Mouse (Mus musculus): ENCODE results near the gene Nkg7. TPM values are rescaled to one million over a fixed set of nuclear protein-coding genes. Genes with fewer than 3 reads are reported as not detected.
A peak's percentile ranks its signal among the peaks of the same experiment; 100 is the strongest.

The Nkg7 gene
- polyA plus RNA-seq, 1 experiment from 2014 or later: not detected

DNA sequence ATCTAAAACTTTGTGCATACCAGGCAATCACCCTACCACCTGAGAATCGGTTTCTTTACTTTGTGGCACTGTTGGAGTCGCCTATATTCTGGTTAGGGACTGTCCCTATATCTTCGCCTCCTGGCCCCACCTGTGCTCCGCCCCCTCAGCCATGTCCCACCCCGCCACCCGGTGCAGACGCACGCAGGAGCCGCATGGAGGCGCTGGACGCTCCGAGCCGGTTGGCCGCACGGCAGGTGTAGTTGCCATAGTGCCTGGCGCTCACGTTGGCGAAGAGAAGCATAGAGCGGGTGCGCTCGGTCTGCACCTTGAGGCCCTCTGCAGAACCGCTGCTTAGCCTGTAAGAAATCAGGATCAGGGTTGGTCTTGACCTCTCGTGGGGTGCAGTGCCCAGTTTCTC lies 38.8 kb downstream of the Nkg7 start:
- H3K4me2 ChIP-seq (ENCODE audit: low read length): no peak overlapping the region
- H3K4me1 ChIP-seq (ENCODE audit: control insufficient read depth, insufficient read depth, low read length): no peaks in the 10 kb centered on the region
- H3K9ac ChIP-seq (replicated peaks; ENCODE audit: low read length): no peak overlapping the region
- H3K36me3 ChIP-seq (ENCODE audit: control insufficient read depth, insufficient read depth, low read length): peaks cover 42% of the 10 kb centered on the region
- no peak for ATAC-seq (ENCODE audit: low FRiP score, low TSS enrichment)
- H3K27me3 ChIP-seq (ENCODE audit: control insufficient read depth, insufficient read depth, low read length): peaks cover 11% of the 10 kb centered on the region
- no peak overlapping the region for H3K27ac ChIP-seq (replicated peaks; ENCODE audit: low read depth, low read length)
- DNase-seq: no peak
- no peak overlapping the region for H3K4me3 ChIP-seq (replicated peaks; ENCODE audit: low read depth, low read length)
- WGBS: 19% methylated on average over 23 of the region's 23 CpGs
- no peaks in the 10 kb centered on the region for H3K9me3 ChIP-seq (ENCODE audit: control insufficient read depth, low read length)

DNA sequence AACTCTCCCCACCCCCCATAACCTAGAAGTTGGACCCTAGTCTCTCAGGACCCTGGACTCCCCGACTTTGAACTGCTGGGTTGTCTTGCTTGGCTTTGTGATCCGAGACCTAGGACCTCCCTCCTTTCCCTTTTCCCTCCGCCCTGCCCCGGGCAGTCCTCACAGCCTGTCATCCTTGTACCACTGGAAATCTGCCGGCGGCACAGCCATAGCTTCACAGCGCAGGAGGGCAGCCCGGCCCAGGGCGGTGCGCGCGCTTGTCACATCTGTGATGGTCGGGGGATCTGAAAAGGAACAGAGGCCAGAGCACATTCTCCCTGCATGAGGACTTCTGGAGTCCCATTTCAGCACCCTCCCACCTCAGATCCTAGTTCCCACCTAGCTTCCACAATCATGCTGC lies 39.5 kb downstream of the Nkg7 start:
- Histone ChIP-seq H3K4me1 (ENCODE audit: control insufficient read depth, insufficient read depth, low read length) (no peaks in the 10 kb centered on the region), H3K9me3 (ENCODE audit: control insufficient read depth, low read length) (no peaks in the 10 kb centered on the region), H3K4me2 (ENCODE audit: low read length) (no peak overlapping the region), H3K9ac (replicated peaks; ENCODE audit: low read length) (0 out of 2 replicates have a peak overlapping the region, but pooled peaks have one; percentile 2), H3K27ac (replicated peaks; ENCODE audit: low read depth, low read length) (no peak overlapping the region), H3K27me3 (ENCODE audit: control insufficient read depth, insufficient read depth, low read length) (peaks cover 11% of the 10 kb centered on the region), H3K36me3 (ENCODE audit: control insufficient read depth, insufficient read depth, low read length) (peaks cover 42% of the 10 kb centered on the region), H3K4me3 (replicated peaks; ENCODE audit: low read depth, low read length) (no peak overlapping the region)
- ATAC-seq (ENCODE audit: low FRiP score, low TSS enrichment) (peak; percentile 21; the same call in 1 of the 2 replicates), DNase-seq (peak; percentile 25)
- WGBS: 13% methylated on average over 13 of the region's 13 CpGs

GRCm38 (mm10) chr7:43481191-43481590 lies 44.3 kb downstream of the Nkg7 start:
- H3K9ac ChIP-seq (replicated peaks; ENCODE audit: low read length): no peak overlapping the region
- ATAC-seq (ENCODE audit: low FRiP score, low TSS enrichment): no peak
- peaks cover 3% of the 10 kb centered on the region; the same call in 1 of the 2 replicates for H3K4me1 ChIP-seq (ENCODE audit: control insufficient read depth, insufficient read depth, low read length)
- H3K27ac ChIP-seq (replicated peaks; ENCODE audit: low read depth, low read length): no peak overlapping the region
- H3K4me2 ChIP-seq (ENCODE audit: low read length): no peak overlapping the region
- H3K27me3 ChIP-seq (ENCODE audit: control insufficient read depth, insufficient read depth, low read length): peaks cover 11% of the 10 kb centered on the region
- H3K9me3 ChIP-seq (ENCODE audit: control insufficient read depth, low read length): no peaks in the 10 kb centered on the region
- 72% methylated on average over 3 of the region's 3 CpGs for WGBS
- peaks cover 22% of the 10 kb centered on the region; the same call in 1 of the 2 replicates for H3K36me3 ChIP-seq (ENCODE audit: control insufficient read depth, insufficient read depth, low read length)
- no peak overlapping the region for H3K4me3 ChIP-seq (replicated peaks; ENCODE audit: low read depth, low read length)
- no peak for DNase-seq

- H3K27ac ChIP-seq (replicated peaks; ENCODE audit: low read depth, low read length): no peak overlapping the region
- H3K4me2 ChIP-seq (ENCODE audit: low read length): no peak overlapping the region
- no peak overlapping the region for H3K9ac ChIP-seq (replicated peaks; ENCODE audit: low read length)
- no peaks in the 10 kb centered on the region for H3K9me3 ChIP-seq (ENCODE audit: control insufficient read depth, low read length)
- peaks cover 10% of the 10 kb centered on the region for H3K27me3 ChIP-seq (ENCODE audit: control insufficient read depth, insufficient read depth, low read length)
- peak; percentile 46 for ATAC-seq (ENCODE audit: low FRiP score, low TSS enrichment)
- peaks cover 14% of the 10 kb centered on the region; the same call in 1 of the 2 replicates for H3K36me3 ChIP-seq (ENCODE audit: control insufficient read depth, insufficient read depth, low read length)
- peaks cover 3% of the 10 kb centered on the region; the same call in 1 of the 2 replicates for H3K4me1 ChIP-seq (ENCODE audit: control insufficient read depth, insufficient read depth, low read length)
- WGBS: 67% methylated on average over 8 of the region's 8 CpGs
- H3K4me3 ChIP-seq (replicated peaks; ENCODE audit: low read depth, low read length): no peak overlapping the region
- peak; percentile 57 for DNase-seq
These were observed 45.3 kb downstream of the Nkg7 start for GRCm38 (mm10) chr7:43482090-43482716.

GRCm38 (mm10) chr7:43483236-43483635 lies 46.4 kb downstream of the Nkg7 start:
- Histone ChIP-seq H3K9ac (replicated peaks; ENCODE audit: low read length) (no peak overlapping the region), H3K4me2 (ENCODE audit: low read length) (no peak overlapping the region), H3K4me3 (replicated peaks; ENCODE audit: low read depth, low read length) (no peak overlapping the region), H3K36me3 (ENCODE audit: control insufficient read depth, insufficient read depth, low read length) (0 out of 2 replicates have a peak, but pooled peaks cover 5% of the 10 kb centered on the region), H3K27ac (replicated peaks; ENCODE audit: low read depth, low read length) (no peak overlapping the region), H3K27me3 (ENCODE audit: control insufficient read depth, insufficient read depth, low read length) (no peaks in the 10 kb centered on the region; the same call in 1 of the 2 replicates), H3K9me3 (ENCODE audit: control insufficient read depth, low read length) (no peaks in the 10 kb centered on the region), H3K4me1 (ENCODE audit: control insufficient read depth, insufficient read depth, low read length) (peaks cover 6% of the 10 kb centered on the region)
- WGBS: 21% methylated on average over 10 of the region's 10 CpGs
- DNase-seq (no peak), ATAC-seq (ENCODE audit: low FRiP score, low TSS enrichment) (no peak)

Small RNAs within 50 kb of the gene (microRNA-seq; reads per million reads assigned to microRNA genes)
- 0.88 reads per million for gene Mir7051

Other genes starting within 250 kb of the Nkg7 start
- 18.7 and 29.5 TPM in 2 replicates for gene Zfp715, start 123.8 kb upstream of the Nkg7 start, polyA plus RNA-seq (2014; fragmentation: Nextera tagmentation; extraction: Ambion mirVana)
- 0.16 and 0.21 TPM in 2 replicates for gene Siglecf, start 85.7 kb upstream of the Nkg7 start, polyA plus RNA-seq (2014; fragmentation: Nextera tagmentation; extraction: Ambion mirVana)
- gene Siglecg, start 28.9 kb upstream of the Nkg7 start, polyA plus RNA-seq (2014; fragmentation: Nextera tagmentation; extraction: Ambion mirVana): not detected in 2 replicates
- not detected in 2 replicates for gene Lim2, start 9.4 kb upstream of the Nkg7 start, polyA plus RNA-seq (2014; fragmentation: Nextera tagmentation; extraction: Ambion mirVana)
- not detected in 2 replicates for gene Cldnd2, start 3.7 kb downstream of the Nkg7 start, polyA plus RNA-seq (2014; fragmentation: Nextera tagmentation; extraction: Ambion mirVana)
- 101 and 120 TPM in 2 replicates for gene Etfb, start 7.0 kb downstream of the Nkg7 start, polyA plus RNA-seq (2014; fragmentation: Nextera tagmentation; extraction: Ambion mirVana)
- gene Gm45233, start 7.1 kb downstream of the Nkg7 start, polyA plus RNA-seq (2014; fragmentation: Nextera tagmentation; extraction: Ambion mirVana): not detected in 2 replicates
- gene Vsig10l, start 26.1 kb downstream of the Nkg7 start, polyA plus RNA-seq (2014; fragmentation: Nextera tagmentation; extraction: Ambion mirVana): 8.0 and 12.5 TPM in 2 replicates
- 8.8 and 12.1 TPM in 2 replicates for gene Iglon5, start 53.0 kb downstream of the Nkg7 start, polyA plus RNA-seq (2014; fragmentation: Nextera tagmentation; extraction: Ambion mirVana)
- gene 4931406B18Rik, start 68.9 kb downstream of the Nkg7 start, polyA plus RNA-seq (2014; fragmentation: Nextera tagmentation; extraction: Ambion mirVana): not detected in 2 replicates
- 0.38 and 0.65 TPM in 2 replicates for gene Cd33, start 107.4 kb downstream of the Nkg7 start, polyA plus RNA-seq (2014; fragmentation: Nextera tagmentation; extraction: Ambion mirVana)
- 7.0 and 10.3 TPM in 2 replicates for gene Zfp658, start 125.2 kb downstream of the Nkg7 start, polyA plus RNA-seq (2014; fragmentation: Nextera tagmentation; extraction: Ambion mirVana)
- 14.5 and 19.4 TPM in 2 replicates for gene Zfp719, start 142.5 kb downstream of the Nkg7 start, polyA plus RNA-seq (2014; fragmentation: Nextera tagmentation; extraction: Ambion mirVana)
- 0.27 and 0.54 TPM in 2 replicates for gene Zfp819, start 170.1 kb downstream of the Nkg7 start, polyA plus RNA-seq (2014; fragmentation: Nextera tagmentation; extraction: Ambion mirVana)
- 0.15 TPM in 1 of 2 replicates, not detected in the other for gene Ceacam18, start 197.6 kb downstream of the Nkg7 start, polyA plus RNA-seq (2014; fragmentation: Nextera tagmentation; extraction: Ambion mirVana)
- gene Siglece, start 223.1 kb downstream of the Nkg7 start, polyA plus RNA-seq (2014; fragmentation: Nextera tagmentation; extraction: Ambion mirVana): 0.21 TPM in 1 of 2 replicates, not detected in the other
- 16.6 and 23.4 TPM in 2 replicates for gene Ctu1, start 234.9 kb downstream of the Nkg7 start, polyA plus RNA-seq (2014; fragmentation: Nextera tagmentation; extraction: Ambion mirVana)